Mouse (Mus musculus) E14TG2a.4 (cell line): ENCODE measurements around the gene Uts2.

Experiments
- CTCF ChIP-seq: conservative IDR thresholded peaks from 2 replicates; pipeline ENCODE4 v1.5.1; 2014; ENCODE audit warnings: low read length
- NANOG ChIP-seq: IDR thresholded peaks from 2 replicates; pipeline ENCODE4 v1.6.1; 2014; ENCODE audit warnings: borderline replicate concordance, low read length, mixed read lengths

DNA sequence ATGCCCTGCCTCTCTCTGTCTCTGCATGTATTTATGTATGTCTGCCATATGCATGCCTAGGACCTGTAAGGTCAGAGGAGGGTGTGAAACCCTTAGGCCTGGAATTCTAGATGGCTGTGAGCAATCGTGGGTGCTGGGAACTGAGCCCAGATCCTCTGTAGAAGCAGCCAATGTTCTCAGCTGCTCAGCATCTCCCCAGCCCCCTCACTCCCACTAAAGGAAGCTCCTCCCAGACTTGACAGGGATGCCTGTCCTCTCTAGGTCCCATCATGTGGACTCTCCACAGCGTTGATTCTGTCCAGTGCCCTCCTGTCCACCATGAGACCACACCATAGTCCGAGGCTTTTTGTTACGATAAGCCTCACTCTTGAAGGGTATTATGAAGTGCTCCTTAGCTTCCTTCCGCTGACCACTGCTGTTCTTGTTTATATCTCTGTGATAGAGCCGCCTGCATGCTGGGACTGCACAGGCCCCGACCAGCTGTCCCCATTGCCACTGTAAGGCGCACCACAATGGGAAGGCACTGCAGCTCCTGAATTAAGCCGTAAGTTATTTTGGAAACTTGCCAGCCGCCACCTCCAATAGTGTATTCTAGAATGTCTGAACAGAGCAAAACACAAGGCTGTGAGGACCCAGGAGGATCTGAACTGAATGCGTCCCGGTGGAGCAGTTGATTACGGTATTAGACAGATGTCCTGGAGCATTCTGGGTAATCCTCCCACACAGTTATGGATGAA, 40.4 kb upstream of the Uts2 start:
- no peak for TF ChIP-seq CTCF
- no peak for TF ChIP-seq NANOG
